ENCODE assay signal across 12 mouse cellular contexts in genomic region chr3:65670216-65670615, GRCm38 (mm10). TPM values are rescaled to one million over a fixed set of nuclear protein-coding genes. Genes with fewer than 3 reads are reported as not detected.
A peak's percentile ranks its signal among the peaks of the same experiment; 100 is the strongest.
DNase-seq lines count a peak whose midpoint lies in the region; ATAC-seq and TF ChIP-seq lines count a peak whose summit lies in the region.
"Had no signal": no experiment of that assay in that cellular context is flagged by ENCODE, and none has a peak within 500 bp of the region (broad histone marks: within the 10 kb centered on the region; RNA-seq: fewer than 3 reads in every experiment).

No protein-coding gene starts in this region.

- peak; percentile 74 for ATAC-seq in kidney, embryonic 15.5 days (replicated peaks; ENCODE audit: low FRiP score)
- 0 out of 2 replicates have a peak, but pooled peaks have one; percentile 18 for ATAC-seq in megakaryocyte-erythroid progenitor cell, adult 5-6 weeks (replicated peaks; ENCODE audit: low FRiP score, low TSS enrichment, poor library complexity, severe bottlenecking)

- H3K4me3 ChIP-seq in layer of hippocampus, adult 2 months: no peak overlapping the region
- H3K4me3 ChIP-seq in kidney, embryonic 15.5 days (replicated peaks): no peak overlapping the region
- H3K4me3 ChIP-seq in forebrain, embryonic 10.5 days: no peak overlapping the region

- 0 out of 2 replicates have a peak overlapping the region, but pooled peaks have one; percentile 23 for H3K27ac ChIP-seq in layer of hippocampus, adult 2 months
- H3K27ac ChIP-seq in kidney, embryonic 15.5 days: peak overlapping the region; percentile 41; the same call in 1 of the 2 replicates
- no peak overlapping the region; the same call in 1 of the 2 replicates for H3K27ac ChIP-seq in forebrain, embryonic 10.5 days

- WGBS in kidney, embryonic 15.5 days: 49% methylated on average over 6 of the region's 6 CpGs
- 69% methylated on average over 6 of the region's 6 CpGs for WGBS in forebrain, embryonic 10.5 days

- DNase-seq in layer of hippocampus, adult 2 months (ENCODE audit: low spot score in 2 of 2): no peak
- no peak for DNase-seq in layer of hippocampus, adult 9-10 months (ENCODE audit: low spot score)
- peak; percentile 29 for DNase-seq in adipocyte (ENCODE audit: low spot score)
- DNase-seq in heart, adult 18-20 months: no peak
- no peak for DNase-seq in forebrain, embryonic 10.5 days (ENCODE audit: extremely low spot score, low spot score)
- DNase-seq: embryo, embryonic 11 days; gastrocnemius, postnatal 25 days; layer of hippocampus, adult 9-11 months; lung, postnatal 36 days had no signal

- H3K27me3 ChIP-seq in kidney, embryonic 15.5 days: no peaks in the 10 kb centered on the region
- peaks cover 4% of the 10 kb centered on the region; the same call in 1 of the 2 replicates for H3K27me3 ChIP-seq in forebrain, embryonic 10.5 days (ENCODE audit: poor library complexity, severe bottlenecking)

- H3K4me2 ChIP-seq in kidney, embryonic 15.5 days: no peak overlapping the region
- H3K4me2 ChIP-seq: liver, embryonic 11.5 days had no signal

- H3K9me3 ChIP-seq in kidney, embryonic 15.5 days (replicated peaks): no peaks in the 10 kb centered on the region
- H3K9me3 ChIP-seq in forebrain, embryonic 10.5 days: no peaks in the 10 kb centered on the region

- no peak for TF ChIP-seq CTCF in layer of hippocampus, adult 2 months (conservative IDR thresholded peaks at IDR 0.05)

- peaks cover 16% of the 10 kb centered on the region; the same call in 1 of the 2 replicates for H3K4me1 ChIP-seq in kidney, embryonic 15.5 days
- peaks cover 29% of the 10 kb centered on the region for H3K4me1 ChIP-seq in forebrain, embryonic 10.5 days

- H3K36me3 ChIP-seq in kidney, embryonic 15.5 days: no peaks in the 10 kb centered on the region
- no peaks in the 10 kb centered on the region for H3K36me3 ChIP-seq in forebrain, embryonic 10.5 days (replicated peaks)

- H3K9ac ChIP-seq in kidney, embryonic 15.5 days: no peak overlapping the region

RNA-seq across cellular contexts. Expression of gene Lekr1, which starts 4.2 kb away (rescaled TPM):
- total RNA-seq in layer of hippocampus, adult 2 months (2021): 1 to 10 TPM; 6.5 to 7.2 TPM
- polyA plus RNA-seq in kidney, embryonic 15.5 days (2015; fragmentation: Nextera tagmentation; extraction: Ambion mirVana): 7.8 and 8.3 TPM in 2 replicates
- total RNA-seq in megakaryocyte-erythroid progenitor cell, adult 5-6 weeks (2014; fragmentation: Nextera tagmentation): 2.0 TPM in 1 of 2 replicates, not detected in the other
- total RNA-seq in megakaryocyte-erythroid progenitor cell, adult 5-6 weeks (2017): 1.9 and 3.3 TPM in 2 replicates
- 1 to 10 TPM; 2.5 to 2.7 TPM for total RNA-seq in heart, adult 18-20 months (2021)
- 4.4 and 4.6 TPM in 2 replicates for polyA plus RNA-seq in forebrain, embryonic 10.5 days (2016; fragmentation: Nextera tagmentation; extraction: Ambion mirVana)
